Mouse (Mus musculus) liver, embryonic 14.5 days (tissue): ENCODE measurements around the gene BC048671.

ENCODE experiments used
- CTCF ChIP-seq: IDR thresholded peaks from 2 replicates; pipeline ENCODE4 v1.5.1; 2016; ENCODE audit warnings: antibody characterized with exemption, low read depth, control low read depth
- EP300 ChIP-seq: IDR thresholded peaks from 2 replicates; pipeline ENCODE4 v1.6.1; 2016; ENCODE audit warnings: antibody characterized with exemption, low read depth

DNA sequence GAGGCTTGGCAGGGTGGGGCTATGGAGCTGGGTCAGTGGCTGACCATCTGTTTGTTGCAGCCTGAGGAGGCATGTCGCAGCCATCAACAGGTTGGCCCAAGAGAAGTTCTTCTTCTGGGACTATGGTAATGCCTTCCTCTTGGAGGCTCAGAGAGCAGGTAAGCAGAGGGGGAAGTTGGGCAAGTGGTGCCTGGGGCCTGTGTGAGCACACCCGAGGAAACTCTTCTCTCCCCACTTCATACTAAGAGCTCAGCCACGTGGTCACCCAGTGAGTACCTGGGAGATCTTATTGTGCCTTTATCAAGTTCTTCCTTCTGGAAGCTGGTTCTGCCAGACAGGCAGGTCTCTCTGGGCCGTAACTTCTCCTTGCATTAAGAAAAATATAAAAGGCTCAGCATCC is 46.2 kb downstream of the BC048671 start:
- TF ChIP-seq CTCF (no peak), EP300 (no peak)
